Mouse (Mus musculus): ENCODE results near the gene Meis2.

Meis2 gene

GRCm38 (mm10) chr2:115948630-115949426 lies 116.8 kb downstream of the Meis2 start:
- DNase-seq (ENCODE audit: low read depth, low spot score), result no peak

DNA sequence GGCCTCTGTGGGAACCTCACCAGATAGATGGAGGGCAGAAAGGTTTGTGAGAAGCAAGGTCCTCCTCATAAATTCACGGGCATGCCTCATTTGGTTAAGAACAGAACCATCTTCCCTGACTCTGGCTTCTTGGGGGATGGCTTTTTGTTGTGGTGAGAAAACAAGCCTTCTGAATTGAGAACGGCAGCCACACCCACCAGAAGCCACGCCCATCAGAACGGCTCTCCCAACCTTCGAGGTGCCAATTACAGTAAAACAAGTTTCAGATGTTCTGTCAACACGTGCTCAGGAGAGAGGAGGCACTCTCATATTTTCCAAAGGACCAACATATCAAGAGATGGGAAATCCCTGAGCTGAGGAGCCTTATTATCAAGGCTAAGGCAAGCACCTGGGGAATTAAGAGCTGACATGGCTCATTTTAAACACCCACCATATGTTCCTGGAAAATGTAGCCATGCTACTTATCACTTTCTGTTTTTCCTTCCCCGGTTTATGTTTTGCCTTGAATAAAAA lies 117.9 kb downstream of the Meis2 start:
- DNase-seq (ENCODE audit: low read depth, low spot score), result peak; percentile 16

DNA sequence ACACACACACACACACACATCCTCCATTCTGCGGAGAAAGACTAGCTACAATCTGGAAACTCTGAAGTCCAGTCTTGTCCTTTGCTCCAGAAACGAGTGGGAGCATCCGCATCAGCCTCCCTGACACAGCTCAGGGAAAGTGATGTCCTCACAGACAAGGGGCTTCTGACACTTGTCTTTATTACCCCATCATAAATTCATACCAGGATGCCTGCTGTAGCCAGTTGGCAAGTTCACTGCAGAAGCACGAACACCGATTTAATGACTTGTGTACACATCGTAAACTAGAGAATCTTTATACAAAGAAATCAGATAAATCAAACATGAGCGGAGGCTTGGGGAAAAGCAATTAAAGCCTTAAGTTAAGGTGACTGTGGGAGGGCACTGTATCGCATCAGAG lies 122.6 kb downstream of the Meis2 start:
- DNase-seq (ENCODE audit: low read depth, low spot score), result no peak

GRCm38 (mm10) chr2:115939849-115940248 lies 125.8 kb downstream of the Meis2 start:
- no peak for DNase-seq (ENCODE audit: low read depth, low spot score)

DNA sequence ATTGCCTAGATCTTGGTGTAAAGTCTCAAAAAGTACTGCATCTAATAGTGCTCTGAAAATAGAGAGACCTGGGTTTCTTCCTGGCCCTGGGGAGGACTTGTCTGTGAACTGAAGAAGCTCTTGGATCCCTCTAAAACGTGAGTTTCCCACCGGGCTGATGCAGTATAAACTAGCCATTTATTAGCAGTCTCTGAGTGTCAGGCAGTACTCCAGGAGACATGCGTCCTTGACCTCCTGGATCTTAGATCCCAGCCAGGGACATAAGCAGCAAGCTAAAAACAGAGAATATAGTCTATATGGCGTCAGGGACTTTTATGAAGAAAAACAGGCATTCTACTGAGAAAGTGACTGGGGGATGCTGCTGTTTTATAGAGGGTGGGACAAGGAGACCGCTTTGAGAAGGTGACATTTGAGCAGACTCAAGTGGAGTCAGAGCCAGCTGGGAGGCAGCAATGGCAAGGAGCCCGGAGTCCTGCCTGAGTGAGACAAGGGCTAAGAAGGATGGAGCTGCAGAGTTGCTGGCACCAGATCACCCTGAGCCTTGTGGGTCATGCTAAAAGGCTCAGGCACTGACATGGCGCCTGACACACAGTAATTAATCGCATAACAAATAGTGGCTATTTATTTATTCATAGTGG lies 126.6 kb downstream of the Meis2 start:
- DNase-seq (ENCODE audit: low read depth, low spot score), result no peak

GRCm38 (mm10) chr2:115938296-115938695 lies 127.3 kb downstream of the Meis2 start:
- no peak for DNase-seq (ENCODE audit: low read depth, low spot score)

GRCm38 (mm10) chr2:115937896-115938295 lies 127.7 kb downstream of the Meis2 start:
- DNase-seq (ENCODE audit: low read depth, low spot score), result no peak

GRCm38 (mm10) chr2:115936786-115937185 lies 128.9 kb downstream of the Meis2 start:
- no peak for DNase-seq (ENCODE audit: low read depth, low spot score)

- DNase-seq (ENCODE audit: low read depth, low spot score), result no peak
Measured at GRCm38 (mm10) chr2:115934299-115934698, 131.3 kb downstream of the Meis2 start.

DNA sequence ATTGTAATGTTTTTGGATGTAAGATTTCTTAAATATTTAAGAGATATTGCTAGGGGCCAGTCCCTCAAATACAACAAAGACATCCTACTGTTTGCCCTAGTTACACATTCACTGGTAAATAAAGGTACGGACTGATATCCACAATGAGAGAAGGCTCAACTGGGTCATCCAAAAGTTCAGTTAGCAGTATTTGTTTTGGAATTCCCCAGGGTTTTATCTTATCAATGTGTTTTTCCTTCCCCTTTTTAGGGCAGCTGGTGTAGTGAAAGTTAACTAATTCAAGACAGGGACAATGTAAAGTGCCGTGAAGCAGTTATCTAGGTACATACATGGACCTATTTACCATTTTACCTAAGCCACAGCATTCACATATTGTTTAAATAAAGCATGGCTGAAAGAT lies 132.4 kb downstream of the Meis2 start:
- no peak for DNase-seq (ENCODE audit: low read depth, low spot score)

DNA sequence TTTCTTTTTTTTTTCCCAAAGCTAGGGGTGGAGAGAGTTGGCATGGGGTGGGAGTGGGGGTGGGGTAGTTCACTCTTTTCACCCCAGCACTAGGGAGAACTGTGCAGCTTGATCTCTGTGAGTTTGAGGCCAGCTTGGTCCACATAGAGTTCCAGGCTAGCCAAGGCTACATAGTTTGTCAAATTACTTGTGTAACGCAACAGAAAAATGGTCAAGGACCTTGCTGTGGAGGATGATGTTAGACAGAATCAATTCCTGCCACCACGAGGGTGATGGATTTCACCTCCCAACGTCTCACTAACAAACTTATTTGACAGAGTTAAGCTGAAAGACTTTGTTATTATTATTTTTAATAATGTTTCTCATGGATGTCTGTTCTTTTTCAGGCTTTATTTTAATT lies 139.9 kb downstream of the Meis2 start:
- no peak for DNase-seq (ENCODE audit: low read depth, low spot score)

GRCm38 (mm10) chr2:115924472-115924871 lies 141.2 kb downstream of the Meis2 start:
- DNase-seq (ENCODE audit: low read depth, low spot score), result no peak

DNA sequence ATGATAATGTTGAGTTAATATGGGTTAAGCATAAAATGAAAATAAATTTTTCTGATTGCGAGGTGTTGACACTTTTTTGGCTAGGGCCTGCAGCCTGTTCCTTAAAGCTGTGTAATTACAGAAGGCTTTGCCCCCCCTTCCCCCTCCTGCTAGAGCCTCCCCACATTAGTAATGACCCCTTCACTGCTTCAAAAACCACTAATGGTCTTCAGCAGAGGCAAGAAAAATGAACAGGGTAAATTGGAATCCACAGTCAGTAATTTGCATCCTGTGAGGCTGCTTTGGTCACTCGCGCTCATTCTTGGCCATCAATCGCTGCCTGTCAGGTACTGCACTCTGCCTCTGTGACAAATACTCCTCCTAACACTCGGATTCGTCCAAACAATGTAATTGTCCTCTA lies 142.4 kb downstream of the Meis2 start:
- DNase-seq (ENCODE audit: low read depth, low spot score), result no peak

GRCm38 (mm10) chr2:115921687-115922086 lies 144.0 kb downstream of the Meis2 start:
- DNase-seq (ENCODE audit: low read depth, low spot score), result no peak

DNA sequence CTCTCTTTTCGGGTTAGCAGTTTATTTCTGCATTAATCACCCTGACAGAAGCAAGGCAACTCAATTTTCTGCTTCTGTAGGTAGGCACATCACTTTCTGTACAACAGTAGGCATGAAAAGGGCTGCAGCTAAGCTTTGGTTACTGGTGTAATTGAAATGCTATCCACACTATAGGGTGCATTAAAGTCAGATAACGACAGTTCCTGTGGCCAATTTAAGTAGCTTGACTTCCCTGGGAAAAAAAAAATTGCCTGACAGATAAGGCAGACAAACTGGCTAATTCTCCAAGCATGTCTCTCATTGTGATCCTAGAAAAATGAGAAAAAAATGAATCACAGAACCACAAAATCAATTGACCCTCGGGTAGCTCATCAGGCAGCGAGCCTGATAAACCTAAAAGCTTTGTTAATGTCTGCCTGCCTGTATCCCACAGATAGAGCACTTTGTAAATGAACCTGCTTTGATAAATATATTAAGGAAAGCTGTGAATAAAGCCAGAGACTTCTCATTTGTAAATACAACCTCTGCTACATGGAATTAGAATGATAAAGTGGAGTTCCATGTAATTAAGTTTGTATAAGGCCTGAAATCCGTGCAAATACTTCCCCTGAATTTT lies 145.2 kb downstream of the Meis2 start:
- no peak for DNase-seq (ENCODE audit: low read depth, low spot score)

- DNase-seq (ENCODE audit: low read depth, low spot score), result no peak
Measured at GRCm38 (mm10) chr2:115919141-115920071, 146.2 kb downstream of the Meis2 start.

- no peak for DNase-seq (ENCODE audit: low read depth, low spot score)
Measured at GRCm38 (mm10) chr2:115918561-115918960, 147.1 kb downstream of the Meis2 start.

DNA sequence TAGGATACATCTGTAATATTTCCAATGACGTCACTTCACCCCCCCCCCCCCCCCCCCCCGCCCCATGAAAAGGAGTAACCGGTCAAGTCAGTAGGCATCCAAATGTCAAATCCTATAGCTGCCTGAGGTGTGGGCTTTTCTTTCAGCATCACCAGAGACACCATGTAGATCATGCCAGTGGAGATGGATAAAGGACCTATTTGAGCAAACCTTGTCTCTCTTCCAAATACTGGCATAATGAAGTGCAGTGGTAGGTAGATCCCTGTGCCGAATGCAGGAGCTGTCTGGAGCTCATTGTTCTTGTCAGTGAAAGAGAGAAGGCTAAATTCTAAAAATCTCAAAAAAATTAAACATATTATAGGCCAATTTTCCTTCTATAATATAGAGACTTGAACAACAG lies 151.1 kb downstream of the Meis2 start:
- DNase-seq (ENCODE audit: low read depth, low spot score), result no peak

GRCm38 (mm10) chr2:115912948-115913529 lies 152.6 kb downstream of the Meis2 start:
- no peak for DNase-seq (ENCODE audit: low read depth, low spot score)

GRCm38 (mm10) chr2:115911913-115912642 lies 153.6 kb downstream of the Meis2 start:
- no peak for DNase-seq (ENCODE audit: low read depth, low spot score)

All from ES-CJ7 (cell line).